Mouse (Mus musculus) hindbrain, postnatal 0 days (tissue): ENCODE measurements around the gene Camkmt. TPM values are rescaled to one million over a fixed set of nuclear protein-coding genes. Genes with fewer than 3 reads are reported as not detected.

Source experiments
- ATAC-seq: fragments of 200-750 bp; cut with Nextera tagmentation; 2 replicates; pipeline ENCODE4 v1.8.0; 2017; ENCODE audit warnings: mild to moderate bottlenecking, moderate TSS enrichment, moderate library complexity
- DNase-seq: peaks from one replicate; pipeline ENCODE4 v3.0.0-alpha.2; 2015; ENCODE audit warnings: low spot score
- H3K27ac ChIP-seq: fragments of 300-500 bp; sonication (generic); 2 replicates; pipeline ENCODE4 v1.5.1; 2014; ENCODE audit warnings: mild to moderate bottlenecking
- H3K27me3 ChIP-seq: fragments of 300-500 bp; sonication (generic); 2 replicates; pipeline ENCODE4 v1.6.1; 2014; ENCODE audit warnings: low read length, mixed read lengths; ENCODE audit not compliant: insufficient read depth
- H3K36me3 ChIP-seq: fragments of 300-500 bp; sonication (generic); 2 replicates; pipeline ENCODE4 v1.6.1; 2014; ENCODE audit warnings: low read length, mixed read lengths; ENCODE audit not compliant: insufficient read depth
- H3K4me1 ChIP-seq: fragments of 300-500 bp; sonication (generic); 2 replicates; pipeline ENCODE4 v1.6.1; 2014; ENCODE audit warnings: antibody characterized with exemption, low read length, mixed read lengths; ENCODE audit not compliant: insufficient read depth
- H3K4me2 ChIP-seq: fragments of 300-500 bp; sonication (generic); 2 replicates; pipeline ENCODE4 v1.6.1; 2014; ENCODE audit warnings: low read depth, mild to moderate bottlenecking, low read length, moderate library complexity, mixed read lengths
- H3K4me3 ChIP-seq: fragments of 300-500 bp; sonication (generic); 2 replicates; pipeline ENCODE4 v1.5.1; 2014; ENCODE audit warnings: low read length
- H3K9ac ChIP-seq: fragments of 300-500 bp; sonication (generic); replicated peaks from 2 replicates; pipeline ENCODE4 v1.6.1; 2014; ENCODE audit warnings: mild to moderate bottlenecking, low read length, moderate library complexity, mixed read lengths
- H3K9me3 ChIP-seq: fragments of 300-500 bp; sonication (generic); 2 replicates; pipeline ENCODE4 v1.6.1; 2016; ENCODE audit warnings: low read length, mixed read lengths
- CTCF ChIP-seq: IDR thresholded peaks from 2 replicates; pipeline ENCODE4 v1.5.1; 2016; ENCODE audit warnings: antibody characterized with exemption, control low read depth, low read depth
- WGBS: fragments of 180-500 bp; shearing (Covaris S2); extraction: QIAGEN DNeasy Blood & Tissue Kit; methylation state at CpG from one replicate; pipeline ENCODE4 v1.1.7; 2014; 5-methylcytosine and 5-hydroxymethylcytosine counted together
- polyA plus RNA-seq: library from polyadenylated mRNA; unstranded; fragments of >200 nt; fragmentation: Nextera tagmentation; extraction: Ambion mirVana; gene quantifications from 2 replicates; pipeline ENCODE4 v1.2.1, GENCODE M21; 2015
- total RNA-seq: library from RNA; depleted of rRNA; stranded (reverse); fragments of >200 nt; gene quantifications from 2 replicates; pipeline ENCODE4 v1.2.3, GENCODE M21; 2014

The Camkmt gene
- total and polyA plus RNA-seq, 2 experiments from 2014 or later = 8.4 to 15.9 TPM

DNA sequence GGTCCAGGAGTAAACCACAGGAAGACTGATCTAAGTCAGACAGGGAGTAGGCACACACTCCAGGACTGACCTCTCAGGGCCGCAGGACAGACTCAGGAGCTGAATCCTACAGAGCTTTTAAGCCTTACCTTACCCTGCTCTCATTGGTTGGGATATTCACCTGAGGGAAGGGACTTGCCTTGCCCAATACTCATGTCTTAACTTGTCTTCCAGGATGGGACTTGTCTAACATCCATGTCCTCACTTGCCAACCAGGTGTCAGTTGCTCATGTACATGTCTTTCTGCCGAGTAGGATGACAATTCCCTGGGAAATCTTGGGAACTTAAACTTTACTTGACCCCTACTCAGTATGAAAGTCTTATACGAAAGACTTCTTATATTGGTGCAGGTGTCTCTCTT, 9.9 kb downstream of the Camkmt start:
- H3K27ac ChIP-seq = no peak overlapping the region
- H3K27me3 ChIP-seq = no peaks in the 10 kb centered on the region
- 0 out of 2 replicates have a peak, but pooled peaks cover 3% of the 10 kb centered on the region for H3K9me3 ChIP-seq
- 86% methylated on average over 3 of the region's 3 CpGs for WGBS
- peaks cover 4% of the 10 kb centered on the region; the same call in 1 of the 2 replicates for H3K36me3 ChIP-seq
- H3K4me2 ChIP-seq = no peak overlapping the region
- H3K9ac ChIP-seq = no peak overlapping the region
- no peak overlapping the region for H3K4me3 ChIP-seq
- ATAC-seq (no peak), DNase-seq (no peak)
- TF ChIP-seq CTCF = no peak
- no peaks in the 10 kb centered on the region for H3K4me1 ChIP-seq

- ATAC-seq (0 out of 2 replicates have a peak, but pooled peaks have one; percentile 47), DNase-seq (peak; percentile 47)
- Histone ChIP-seq H3K9ac (no peak overlapping the region), H3K9me3 (0 out of 2 replicates have a peak, but pooled peaks cover 3% of the 10 kb centered on the region), H3K36me3 (peaks cover 4% of the 10 kb centered on the region; the same call in 1 of the 2 replicates), H3K27ac (no peak overlapping the region), H3K4me2 (no peak overlapping the region), H3K27me3 (no peaks in the 10 kb centered on the region), H3K4me3 (no peak overlapping the region), H3K4me1 (no peaks in the 10 kb centered on the region)
- no peak for TF ChIP-seq CTCF
- WGBS = 33% methylated on average over 7 of the region's 7 CpGs
Observed at GRCm38 (mm10) chr17:85101751-85102150, 11.4 kb downstream of the Camkmt start.

GRCm38 (mm10) chr17:85103310-85103709, 13.0 kb downstream of the Camkmt start:
- no peak for ATAC-seq
- Histone ChIP-seq H3K27ac (no peak overlapping the region), H3K4me1 (no peaks in the 10 kb centered on the region), H3K36me3 (peaks cover 4% of the 10 kb centered on the region; the same call in 1 of the 2 replicates), H3K9me3 (0 out of 2 replicates have a peak, but pooled peaks cover 3% of the 10 kb centered on the region), H3K27me3 (no peaks in the 10 kb centered on the region), H3K4me2 (no peak overlapping the region), H3K9ac (no peak overlapping the region), H3K4me3 (no peak overlapping the region)
- no peak for DNase-seq
- WGBS = 53% methylated on average over 2 of the region's 2 CpGs
- no peak for TF ChIP-seq CTCF

GRCm38 (mm10) chr17:85110640-85111039, 20.3 kb downstream of the Camkmt start:
- no peak for TF ChIP-seq CTCF
- no peak overlapping the region for H3K27ac ChIP-seq
- no peak overlapping the region for H3K4me3 ChIP-seq
- ATAC-seq = no peak
- 97% methylated on average over 1 of the region's 1 CpGs for WGBS
- H3K4me2 ChIP-seq = no peak overlapping the region
- no peaks in the 10 kb centered on the region for H3K9me3 ChIP-seq
- H3K9ac ChIP-seq = no peak overlapping the region
- no peak for DNase-seq
- no peaks in the 10 kb centered on the region for H3K4me1 ChIP-seq
- H3K36me3 ChIP-seq = no peaks in the 10 kb centered on the region
- no peaks in the 10 kb centered on the region for H3K27me3 ChIP-seq

DNA sequence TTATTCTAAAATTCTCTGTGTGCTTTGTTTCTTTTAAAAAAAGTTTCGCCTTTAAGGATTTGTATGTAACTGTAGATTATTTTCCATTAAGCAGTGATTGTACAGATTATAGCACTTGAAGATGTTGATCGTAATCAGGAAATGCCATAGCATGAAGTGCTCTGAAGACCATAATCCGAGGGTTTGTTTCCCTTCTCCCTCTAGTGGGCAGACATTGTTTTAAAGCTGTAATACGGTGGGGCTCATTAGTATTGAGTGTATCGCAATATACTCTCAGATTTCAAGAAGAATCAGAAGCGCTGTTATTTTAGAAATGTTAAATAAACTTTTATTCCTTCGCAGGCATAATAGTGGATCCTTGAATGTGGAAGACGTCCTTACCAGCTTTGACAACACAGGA, 23.1 kb downstream of the Camkmt start:
- no peak overlapping the region for H3K4me3 ChIP-seq
- no peaks in the 10 kb centered on the region for H3K27me3 ChIP-seq
- no peaks in the 10 kb centered on the region for H3K9me3 ChIP-seq
- TF ChIP-seq CTCF = peak; percentile 54
- H3K4me1 ChIP-seq = no peaks in the 10 kb centered on the region
- no peak for ATAC-seq
- no peak overlapping the region for H3K9ac ChIP-seq
- no peak overlapping the region for H3K27ac ChIP-seq
- peak; percentile 25 for DNase-seq
- WGBS = 78% methylated on average over 8 of the region's 8 CpGs
- no peaks in the 10 kb centered on the region for H3K36me3 ChIP-seq
- H3K4me2 ChIP-seq = no peak overlapping the region

GRCm38 (mm10) chr17:85116643-85117042, 26.3 kb downstream of the Camkmt start:
- WGBS = 30% methylated on average over 4 of the region's 4 CpGs
- no peak overlapping the region for H3K4me2 ChIP-seq

GRCm38 (mm10) chr17:85138393-85138792, 48.0 kb downstream of the Camkmt start:
- ATAC-seq = no peak
- DNase-seq = no peak
- Histone ChIP-seq H3K4me2 (no peak overlapping the region), H3K9me3 (no peaks in the 10 kb centered on the region), H3K4me3 (no peak overlapping the region), H3K9ac (no peak overlapping the region), H3K4me1 (no peaks in the 10 kb centered on the region), H3K36me3 (no peaks in the 10 kb centered on the region), H3K27me3 (no peaks in the 10 kb centered on the region), H3K27ac (no peak overlapping the region)
- WGBS = 86% methylated on average over 1 of the region's 1 CpGs
- TF ChIP-seq CTCF = no peak

More at GRCm38 (mm10) chr17:85116643-85117042, 26.3 kb downstream of the Camkmt start:
- no peaks in the 10 kb centered on the region for H3K9me3 ChIP-seq
- no peaks in the 10 kb centered on the region for H3K4me1 ChIP-seq
- no peaks in the 10 kb centered on the region for H3K36me3 ChIP-seq
- no peak overlapping the region for H3K9ac ChIP-seq
- H3K27me3 ChIP-seq = no peaks in the 10 kb centered on the region
- DNase-seq (peak; percentile 79), ATAC-seq (no peak)
- H3K4me3 ChIP-seq = no peak overlapping the region
- TF ChIP-seq CTCF = peak; percentile 79
- no peak overlapping the region for H3K27ac ChIP-seq
